ENCODE assay signal across 8 mouse cellular contexts in genomic region chr12:85176846-85177523, GRCm38 (mm10). TPM values are rescaled to one million over a fixed set of nuclear protein-coding genes. Genes with fewer than 3 reads are reported as not detected.
DNase-seq lines count a peak whose midpoint lies in the region; ATAC-seq and TF ChIP-seq lines count a peak whose summit lies in the region.

No protein-coding gene starts in this region.

- H3K27ac ChIP-seq in forebrain, embryonic 11.5 days (ENCODE audit: low read depth, low read length): no peak overlapping the region
- H3K27ac ChIP-seq in hindbrain, postnatal 0 days: peak overlapping the region; percentile 27; the same call in 1 of the 2 replicates
- no peak overlapping the region for H3K27ac ChIP-seq in liver, embryonic 16.5 days (ENCODE audit: low read length)

- H3K4me1 ChIP-seq in forebrain, embryonic 11.5 days (replicated peaks; ENCODE audit: control insufficient read depth, insufficient read depth, low read length): peaks cover 20% of the 10 kb centered on the region
- peaks cover 33% of the 10 kb centered on the region for H3K4me1 ChIP-seq in hindbrain, postnatal 0 days (ENCODE audit: insufficient read depth, low read length)
- H3K4me1 ChIP-seq in liver, embryonic 16.5 days (ENCODE audit: control insufficient read depth, low read depth, low read length): peaks cover 7% of the 10 kb centered on the region

- H3K9me3 ChIP-seq in forebrain, embryonic 11.5 days (ENCODE audit: control insufficient read depth, low read length): no peaks in the 10 kb centered on the region
- no peaks in the 10 kb centered on the region for H3K9me3 ChIP-seq in hindbrain, postnatal 0 days (ENCODE audit: low read length)
- H3K9me3 ChIP-seq in liver, embryonic 16.5 days (replicated peaks; ENCODE audit: control insufficient read depth, low read length): no peaks in the 10 kb centered on the region

- DNase-seq in CD4-positive, CD25-positive, alpha-beta regulatory T cell, adult 2 months (ENCODE audit: low read depth, low spot score): peak; percentile 70
- DNase-seq in R1 (ENCODE audit: low read depth, low spot score) (peak; percentile 53), adipocyte (ENCODE audit: low spot score) (no peak)
- peak; percentile 70 for DNase-seq in forebrain, embryonic 11.5 days (ENCODE audit: low spot score)
- DNase-seq in hindbrain, postnatal 0 days (ENCODE audit: low spot score): peak; percentile 44
- peak; percentile 58 for DNase-seq in neural tube, embryonic 10.5 days (ENCODE audit: extremely low spot score, low spot score)
- no peak for DNase-seq in layer of hippocampus, adult 11-12 months (ENCODE audit: low spot score)

- H3K27me3 ChIP-seq in forebrain, embryonic 11.5 days (ENCODE audit: control insufficient read depth, insufficient read depth, low read length): peaks cover 8% of the 10 kb centered on the region
- peaks cover 3% of the 10 kb centered on the region; the same call in 1 of the 2 replicates for H3K27me3 ChIP-seq in hindbrain, postnatal 0 days (ENCODE audit: insufficient read depth, low read length)
- peaks cover 6% of the 10 kb centered on the region for H3K27me3 ChIP-seq in liver, embryonic 16.5 days (ENCODE audit: control insufficient read depth, insufficient read depth, low read depth, low read length)

- WGBS in forebrain, embryonic 11.5 days: 3% methylated on average over 32 of the region's 32 CpGs
- WGBS in hindbrain, postnatal 0 days: 9% methylated on average over 32 of the region's 32 CpGs
- WGBS in liver, embryonic 16.5 days (ENCODE audit: insufficient replicate concordance): 2% methylated on average over 32 of the region's 32 CpGs

- no peak for TF ChIP-seq CTCF in hindbrain, postnatal 0 days (IDR thresholded peaks at IDR 0.05; ENCODE audit: low read depth)

- H3K4me2 ChIP-seq in forebrain, embryonic 11.5 days (ENCODE audit: low read depth, low read length, severe bottlenecking): peak overlapping the region; percentile 48
- H3K4me2 ChIP-seq in hindbrain, postnatal 0 days (ENCODE audit: low read depth, low read length): peak overlapping the region; percentile 64
- H3K4me2 ChIP-seq in liver, embryonic 16.5 days (ENCODE audit: low read depth, low read length): peak overlapping the region; percentile 63

- peak overlapping the region; percentile 44 for H3K9ac ChIP-seq in forebrain, embryonic 11.5 days (ENCODE audit: low read length)
- peak overlapping the region; percentile 42 for H3K9ac ChIP-seq in hindbrain, postnatal 0 days (replicated peaks; ENCODE audit: low read length)
- 0 out of 2 replicates have a peak overlapping the region, but pooled peaks have one; percentile 23 for H3K9ac ChIP-seq in liver, embryonic 16.5 days (ENCODE audit: low read depth, low read length)

- H3K36me3 ChIP-seq in forebrain, embryonic 11.5 days (ENCODE audit: control insufficient read depth, insufficient read depth, low read length): no peaks in the 10 kb centered on the region
- no peaks in the 10 kb centered on the region for H3K36me3 ChIP-seq in hindbrain, postnatal 0 days (ENCODE audit: insufficient read depth, low read length)
- no peaks in the 10 kb centered on the region for H3K36me3 ChIP-seq in liver, embryonic 16.5 days (ENCODE audit: control insufficient read depth, insufficient read depth)

- H3K4me3 ChIP-seq in forebrain, embryonic 11.5 days (ENCODE audit: low read depth, low read length): peak overlapping the region; percentile 26
- H3K4me3 ChIP-seq in hindbrain, postnatal 0 days (ENCODE audit: low read length): peak overlapping the region; percentile 32
- peak overlapping the region; percentile 40 for H3K4me3 ChIP-seq in liver, embryonic 16.5 days (ENCODE audit: low read depth, low read length)

- ATAC-seq in forebrain, embryonic 11.5 days (replicated peaks; ENCODE audit: low FRiP score): no peak
- ATAC-seq in hindbrain, postnatal 0 days: no peak
- ATAC-seq in liver, embryonic 16.5 days (ENCODE audit: low read depth): peak; percentile 45; the same call in 1 of the 2 replicates

RNA-seq across cellular contexts. Expression of gene Pgf, which starts 0.6 kb away (rescaled TPM):
- 3.1 and 3.7 TPM in 2 replicates for polyA plus RNA-seq in forebrain, embryonic 11.5 days (2014; fragmentation: Nextera tagmentation; extraction: Ambion mirVana)
- total RNA-seq in hindbrain, postnatal 0 days (2014; rRNA removed): 2.9 and 5.0 TPM in 2 replicates
- 10.0 TPM in 2 replicates for polyA plus RNA-seq in hindbrain, postnatal 0 days (2015; fragmentation: Nextera tagmentation; extraction: Ambion mirVana)
- 0.55 and 0.57 TPM in 2 replicates for polyA plus RNA-seq in liver, embryonic 16.5 days (2015; fragmentation: Nextera tagmentation; extraction: Ambion mirVana)

RNA-seq across cellular contexts. Expression of gene Rps6kl1, which starts 25.9 kb away (rescaled TPM):
- polyA plus RNA-seq in forebrain, embryonic 11.5 days (2014; fragmentation: Nextera tagmentation; extraction: Ambion mirVana): 1.9 and 2.8 TPM in 2 replicates
- total RNA-seq in hindbrain, postnatal 0 days (2014; rRNA removed): 42.0 TPM in 2 replicates
- 29.3 and 30.8 TPM in 2 replicates for polyA plus RNA-seq in hindbrain, postnatal 0 days (2015; fragmentation: Nextera tagmentation; extraction: Ambion mirVana)
- polyA plus RNA-seq in liver, embryonic 16.5 days (2015; fragmentation: Nextera tagmentation; extraction: Ambion mirVana): 0.55 and 0.85 TPM in 2 replicates

RNA-seq across cellular contexts. Expression of gene Eif2b2, which starts 42.3 kb away (rescaled TPM):
- polyA plus RNA-seq in forebrain, embryonic 11.5 days (2014; fragmentation: Nextera tagmentation; extraction: Ambion mirVana): 98.9 and 109 TPM in 2 replicates
- total RNA-seq in hindbrain, postnatal 0 days (2014; rRNA removed): 38.9 and 91.0 TPM in 2 replicates
- polyA plus RNA-seq in hindbrain, postnatal 0 days (2015; fragmentation: Nextera tagmentation; extraction: Ambion mirVana): 86.6 and 87.9 TPM in 2 replicates
- 31.7 and 31.8 TPM in 2 replicates for polyA plus RNA-seq in liver, embryonic 16.5 days (2015; fragmentation: Nextera tagmentation; extraction: Ambion mirVana)

Comparison
In these comparisons a context has a peak if more than half of its experiments do, and no peak if none do; other contexts are left out.
1. DNase-seq: peak in CD4-positive, CD25-positive, alpha-beta regulatory T cell, adult 2 months (single experiment), R1 (single experiment), forebrain, embryonic 11.5 days (single experiment), hindbrain, postnatal 0 days (single experiment) and neural tube, embryonic 10.5 days (single experiment); none in adipocyte (single experiment) and layer of hippocampus, adult 11-12 months (single experiment).
2. Peak in every context shown above with its lines, with median percentiles within 50 percentile points of each other: H3K4me2 ChIP-seq, H3K4me3 ChIP-seq and H3K9ac ChIP-seq.